Mouse (Mus musculus) megakaryocyte, embryonic 14.5 days (primary cell): ENCODE results near the gene Hnrnpdl.

ENCODE experiments used
- FLI1 ChIP-seq: IDR thresholded peaks from 2 replicates; pipeline ENCODE4 v1.6.1; 2012; ENCODE audit warnings: low read length, inconsistent platforms, mixed read lengths
- GATA1 ChIP-seq: IDR thresholded peaks from 3 replicates; pipeline ENCODE4 v1.6.1; 2012; ENCODE audit warnings: mixed read lengths, low read length, inconsistent platforms, borderline replicate concordance

- TF ChIP-seq GATA1 (no peak), FLI1 (no peak)
Observed at GRCm38 (mm10) chr5:100082006-100082405, 42.5 kb upstream of the Hnrnpdl start.
